In genomic region chr6:91958015-91958414, GRCm38 (mm10) we compare ENCODE assay signal across 4 mouse cellular contexts. TPM values are rescaled to one million over a fixed set of nuclear protein-coding genes. Genes with fewer than 3 reads are reported as not detected.
"Had no signal": no experiment of that assay in that cellular context is flagged by ENCODE, and none has a peak within 500 bp of the region (broad histone marks: within the 10 kb centered on the region; RNA-seq: fewer than 3 reads in every experiment).

No protein-coding gene starts in this region.

RNA-seq across cellular contexts. Expression of gene Fgd5, which starts 20.7 kb away (rescaled TPM):
- polyA plus RNA-seq: macrophage, myocyte had no signal

RNA-seq across cellular contexts. Expression of gene 4930590J08Rik, which starts 55.4 kb away (rescaled TPM):
- polyA plus RNA-seq: liver, embryonic 13.5 days; liver, embryonic 16.5 days had no signal
